Comparison of ENCODE assay signal across 31 mouse cellular contexts in the genomic region with DNA sequence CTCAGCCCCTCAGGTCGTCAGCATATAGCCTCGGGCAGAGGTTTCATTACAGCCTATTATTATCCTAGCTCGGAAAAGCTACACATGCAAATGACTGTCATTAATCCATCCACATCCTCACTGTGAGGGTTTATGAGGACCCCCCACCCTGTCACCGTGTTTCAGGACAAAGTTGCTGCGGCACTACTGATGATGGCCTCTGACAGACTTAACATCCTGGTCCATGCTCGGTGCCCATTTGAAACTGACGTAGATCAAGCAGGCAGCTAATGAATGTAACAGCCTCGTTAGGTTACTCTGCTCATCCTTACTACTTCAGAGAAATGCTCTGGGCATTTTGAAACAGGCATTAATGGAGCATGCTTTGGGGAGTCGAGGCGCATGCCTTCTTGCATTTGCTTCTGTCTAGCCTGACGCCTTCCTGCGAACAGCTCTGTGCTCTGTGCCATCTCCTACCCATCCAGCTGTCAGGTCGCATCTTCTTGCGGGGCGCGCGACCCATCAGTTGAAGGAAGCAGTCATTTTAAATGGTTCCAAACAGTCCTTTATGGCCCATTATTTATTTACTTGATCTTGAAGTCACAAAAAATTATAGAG.
A peak's percentile ranks its signal among the peaks of the same experiment; 100 is the strongest.
DNase-seq lines count a peak whose midpoint lies in the region; ATAC-seq and TF ChIP-seq lines count a peak whose summit lies in the region.
"Had no signal": no experiment of that assay in that cellular context is flagged by ENCODE, and none has a peak within 500 bp of the region (broad histone marks: within the 10 kb centered on the region; RNA-seq: fewer than 3 reads in every experiment).

No protein-coding gene starts in this region.

- no peak overlapping the region for H3K9ac ChIP-seq in midbrain, embryonic 13.5 days (replicated peaks)
- H3K9ac ChIP-seq in midbrain, embryonic 15.5 days = no peak overlapping the region
- no peak overlapping the region for H3K9ac ChIP-seq in hindbrain, embryonic 11.5 days (ENCODE audit: low read depth, low read length)
- H3K9ac ChIP-seq: embryonic facial prominence, embryonic 13.5 days; forebrain, embryonic 12.5 days; forebrain, embryonic 15.5 days; heart, embryonic 13.5 days; hindbrain, embryonic 12.5 days; hindbrain, embryonic 15.5 days had no signal

- H3K36me3 ChIP-seq in midbrain, embryonic 13.5 days = no peaks in the 10 kb centered on the region
- H3K36me3 ChIP-seq in midbrain, embryonic 10.5 days = no peaks in the 10 kb centered on the region
- H3K36me3 ChIP-seq in midbrain, embryonic 15.5 days (replicated peaks) = no peaks in the 10 kb centered on the region
- H3K36me3 ChIP-seq in hindbrain, embryonic 11.5 days (ENCODE audit: control insufficient read depth, insufficient read depth, low read length) = no peaks in the 10 kb centered on the region
- H3K36me3 ChIP-seq: embryonic facial prominence, embryonic 10.5 days; embryonic facial prominence, embryonic 13.5 days; forebrain, embryonic 12.5 days; forebrain, embryonic 15.5 days; G1E; heart, embryonic 10.5 days; heart, embryonic 13.5 days; hindbrain, embryonic 12.5 days; hindbrain, embryonic 15.5 days had no signal

- no peak for TF ChIP-seq POLR2A in brain, embryonic 14.5 days (IDR thresholded peaks at IDR 0.05; ENCODE audit: borderline replicate concordance, extremely low read depth, insufficient read depth, insufficient read length, poor library complexity, severe bottlenecking)

- WGBS in midbrain, embryonic 13.5 days = 77% methylated on average over 17 of the region's 17 CpGs
- 90% methylated on average over 17 of the region's 17 CpGs for WGBS in midbrain, embryonic 10.5 days
- WGBS in midbrain, embryonic 15.5 days = 73% methylated on average over 17 of the region's 17 CpGs
- 90% methylated on average over 17 of the region's 17 CpGs for whole genome bisulfite sequencing in hindbrain, embryonic 11.5 days

- H3K4me3 ChIP-seq in midbrain, embryonic 13.5 days (replicated peaks) = no peak overlapping the region
- H3K4me3 ChIP-seq in midbrain, embryonic 10.5 days = no peak overlapping the region
- no peak overlapping the region for H3K4me3 ChIP-seq in midbrain, embryonic 15.5 days
- H3K4me3 ChIP-seq in hindbrain, embryonic 11.5 days (ENCODE audit: low read depth, low read length) = no peak overlapping the region
- H3K4me3 ChIP-seq: embryonic facial prominence, embryonic 10.5 days; embryonic facial prominence, embryonic 13.5 days; erythroblast, embryonic 14.5 days; forebrain, embryonic 12.5 days; forebrain, embryonic 15.5 days; heart, embryonic 10.5 days; heart, embryonic 13.5 days; hindbrain, embryonic 12.5 days; hindbrain, embryonic 15.5 days had no signal

- no peak overlapping the region for H3K4me2 ChIP-seq in midbrain, embryonic 13.5 days (replicated peaks)
- no peak overlapping the region for H3K4me2 ChIP-seq in midbrain, embryonic 15.5 days
- H3K4me2 ChIP-seq in hindbrain, embryonic 11.5 days (replicated peaks; ENCODE audit: low read depth, low read length) = no peak overlapping the region
- H3K4me2 ChIP-seq: embryonic facial prominence, embryonic 13.5 days; forebrain, embryonic 12.5 days; forebrain, embryonic 15.5 days; heart, embryonic 13.5 days; hindbrain, embryonic 12.5 days; hindbrain, embryonic 15.5 days had no signal

- no peak overlapping the region for H3K27ac ChIP-seq in midbrain, embryonic 13.5 days
- H3K27ac ChIP-seq in midbrain, embryonic 10.5 days (replicated peaks) = no peak overlapping the region
- H3K27ac ChIP-seq in midbrain, embryonic 15.5 days = no peak overlapping the region
- H3K27ac ChIP-seq in hindbrain, embryonic 11.5 days (ENCODE audit: low read depth, low read length) = no peak overlapping the region
- H3K27ac ChIP-seq: embryonic facial prominence, embryonic 10.5 days; embryonic facial prominence, embryonic 13.5 days; forebrain, embryonic 12.5 days; forebrain, embryonic 15.5 days; heart, embryonic 10.5 days; heart, embryonic 13.5 days; hindbrain, embryonic 12.5 days; hindbrain, embryonic 15.5 days had no signal

- DNase-seq in midbrain, embryonic 10.5 days (ENCODE audit: low spot score) = no peak
- DNase-seq in brain, embryonic 14.5 days (ENCODE audit: low read depth) = peak; percentile 33
- DNase-seq in hindbrain, embryonic 11.5 days (ENCODE audit: low spot score) = no peak
- DNase-seq: adrenal gland, postnatal 10 days; adrenal gland, postnatal 36 days; B cell, adult 2 months; cerebellum, adult 11-12 months; cerebellum, adult 8-10 months; cerebellum, postnatal 10 days; cerebellum, postnatal 36 days; embryo, embryonic 11 days; gastrocnemius, postnatal 10 days; gastrocnemius, postnatal 36 days; heart, adult 18-20 months; heart, postnatal 14 days; heart, postnatal 4 days had no signal

- no peak for TF ChIP-seq CTCF in brain, embryonic 14.5 days (IDR thresholded peaks at IDR 0.05; ENCODE audit: borderline replicate concordance, extremely low read depth, insufficient read depth, insufficient read length)

- ATAC-seq in midbrain, embryonic 13.5 days = peak; percentile 55; the same call in 1 of the 2 replicates
- ATAC-seq in midbrain, embryonic 15.5 days (replicated peaks) = peak; percentile 72
- ATAC-seq in hindbrain, embryonic 11.5 days (ENCODE audit: low FRiP score) = no peak
- no peak for ATAC-seq in granulocyte monocyte progenitor cell, adult 5-6 weeks (replicated peaks; ENCODE audit: poor library complexity, severe bottlenecking)
- ATAC-seq: forebrain, embryonic 15.5 days; Patski had no signal

- H3K4me1 ChIP-seq in midbrain, embryonic 13.5 days (replicated peaks) = no peaks in the 10 kb centered on the region
- 0 out of 2 replicates have a peak, but pooled peaks cover 3% of the 10 kb centered on the region for H3K4me1 ChIP-seq in midbrain, embryonic 10.5 days
- no peaks in the 10 kb centered on the region for H3K4me1 ChIP-seq in midbrain, embryonic 15.5 days
- H3K4me1 ChIP-seq in hindbrain, embryonic 11.5 days (replicated peaks; ENCODE audit: control insufficient read depth, insufficient read depth, low read length) = no peaks in the 10 kb centered on the region
- H3K4me1 ChIP-seq: embryonic facial prominence, embryonic 10.5 days; embryonic facial prominence, embryonic 13.5 days; forebrain, embryonic 15.5 days; heart, embryonic 10.5 days; heart, embryonic 13.5 days; hindbrain, embryonic 12.5 days; hindbrain, embryonic 15.5 days had no signal

- H3K27me3 ChIP-seq in midbrain, embryonic 13.5 days = no peaks in the 10 kb centered on the region
- no peaks in the 10 kb centered on the region for H3K27me3 ChIP-seq in midbrain, embryonic 10.5 days (ENCODE audit: low read depth, poor library complexity, severe bottlenecking)
- H3K27me3 ChIP-seq in midbrain, embryonic 15.5 days (replicated peaks) = no peaks in the 10 kb centered on the region
- no peaks in the 10 kb centered on the region for H3K27me3 ChIP-seq in hindbrain, embryonic 11.5 days (ENCODE audit: control insufficient read depth, insufficient read depth, low read length)
- H3K27me3 ChIP-seq: CH12.LX; embryonic facial prominence, embryonic 13.5 days; forebrain, embryonic 12.5 days; forebrain, embryonic 15.5 days; heart, embryonic 13.5 days; hindbrain, embryonic 12.5 days; hindbrain, embryonic 15.5 days; Patski had no signal

- no peaks in the 10 kb centered on the region for H3K9me3 ChIP-seq in midbrain, embryonic 13.5 days
- no peaks in the 10 kb centered on the region for H3K9me3 ChIP-seq in midbrain, embryonic 10.5 days (replicated peaks)
- no peaks in the 10 kb centered on the region for H3K9me3 ChIP-seq in midbrain, embryonic 15.5 days
- H3K9me3 ChIP-seq in hindbrain, embryonic 11.5 days (ENCODE audit: control insufficient read depth, low read length) = no peaks in the 10 kb centered on the region
- H3K9me3 ChIP-seq: embryonic facial prominence, embryonic 10.5 days; embryonic facial prominence, embryonic 13.5 days; forebrain, embryonic 12.5 days; forebrain, embryonic 15.5 days; heart, embryonic 10.5 days; heart, embryonic 13.5 days; hindbrain, embryonic 12.5 days; hindbrain, embryonic 15.5 days had no signal

Comparison
In these comparisons a context has a peak if more than half of its experiments do, and no peak if none do; other contexts are left out.
1. ATAC-seq: peak in midbrain, embryonic 13.5 days (single experiment) and midbrain, embryonic 15.5 days (single experiment); none in hindbrain, embryonic 11.5 days (single experiment) and granulocyte monocyte progenitor cell, adult 5-6 weeks (single experiment).